12 mouse cellular contexts compared by ENCODE assay signal in genomic region chr4:140981605-140982004, GRCm38 (mm10). TPM values are rescaled to one million over a fixed set of nuclear protein-coding genes. Genes with fewer than 3 reads are reported as not detected.
DNase-seq lines count a peak whose midpoint lies in the region; ATAC-seq and TF ChIP-seq lines count a peak whose summit lies in the region.
"Had no signal": no experiment of that assay in that cellular context is flagged by ENCODE, and none has a peak within 500 bp of the region (broad histone marks: within the 10 kb centered on the region; RNA-seq: fewer than 3 reads in every experiment).

No protein-coding gene starts in this region.

- H3K4me1 ChIP-seq in kidney, adult 2 months (ENCODE audit: control insufficient read depth, insufficient read depth, low read length) = no peaks in the 10 kb centered on the region

- 93% methylated on average over 2 of the region's 2 CpGs for WGBS in kidney, adult 2 months

- H3K4me3 ChIP-seq in kidney, adult 2 months (ENCODE audit: insufficient read depth, low read depth, low read length) = no peak overlapping the region
- H3K4me3 ChIP-seq: embryonic facial prominence, embryonic 10.5 days; forebrain, embryonic 13.5 days; liver, embryonic 15.5 days had no signal

- peak; percentile 49 for TF ChIP-seq CTCF in kidney, adult 2 months (conservative IDR thresholded peaks at IDR 0.05; ENCODE audit: insufficient read depth, insufficient read length, low read depth, low read length)
- peak; percentile 27; the same call in 1 of the 2 replicates for TF ChIP-seq CTCF in brain, embryonic 14.5 days (IDR thresholded peaks at IDR 0.05; ENCODE audit: borderline replicate concordance, extremely low read depth, insufficient read depth, insufficient read length)

- no peaks in the 10 kb centered on the region for H3K27me3 ChIP-seq in kidney, adult 2 months (replicated peaks; ENCODE audit: control insufficient read depth, insufficient read depth, low read length)
- H3K27me3 ChIP-seq: forebrain, embryonic 13.5 days had no signal

- H3K36me3 ChIP-seq in kidney, adult 2 months (ENCODE audit: control insufficient read depth, insufficient read depth, low read length) = no peaks in the 10 kb centered on the region

- ATAC-seq in inflammation-experienced regulatory T-cells, adult 6 months = no peak
- ATAC-seq in megakaryocyte-erythroid progenitor cell, adult 5-6 weeks (replicated peaks; ENCODE audit: low FRiP score, low TSS enrichment, poor library complexity, severe bottlenecking) = no peak
- ATAC-seq: forebrain, embryonic 13.5 days had no signal

- H3K27ac ChIP-seq in kidney, adult 2 months (ENCODE audit: insufficient read depth, low read depth, low read length) = no peak overlapping the region
- H3K27ac ChIP-seq: embryonic facial prominence, embryonic 10.5 days; forebrain, embryonic 13.5 days; liver, embryonic 15.5 days had no signal

- no peak for TF ChIP-seq POLR2A in kidney, adult 2 months (IDR thresholded peaks at IDR 0.05; ENCODE audit: low read depth, low read length)
- TF ChIP-seq POLR2A in brain, embryonic 14.5 days (IDR thresholded peaks at IDR 0.05; ENCODE audit: borderline replicate concordance, extremely low read depth, insufficient read depth, insufficient read length, poor library complexity, severe bottlenecking) = no peak

- peak; percentile 39 for DNase-seq in kidney, adult 2 months
- no peak for DNase-seq in kidney, adult 18-20 months
- peak; percentile 18 for DNase-seq in 3T3-L1 (ENCODE audit: low read depth, low spot score)
- peak; percentile 15 for DNase-seq in CD4-positive helper T cell, adult 2 months (ENCODE audit: low read depth, low spot score)
- no peak for DNase-seq in brain, embryonic 14.5 days (ENCODE audit: low read depth)
- DNase-seq in adrenal gland, adult (ENCODE audit: inconsistent age in 2 of 2, low spot score in 1 of 2) = no peak
- DNase-seq: kidney, adult 11 months had no signal

RNA-seq across cellular contexts. Expression of gene Atp13a2, which starts 5.1 kb away (rescaled TPM):
- polyA plus RNA-seq in kidney, adult 2 months (2012; rRNA removed) = 46.3 and 56.0 TPM in 2 replicates
- 260 and 278 TPM in 2 replicates for polyA plus RNA-seq in brain, embryonic 14.5 days (2012; rRNA removed)
- polyA plus RNA-seq in inflammation-experienced regulatory T-cells, adult 6 months (2017; shearing (Covaris generic)) = 1 to 10 TPM; 3.1 to 5.9 (median 5.6) TPM
- total RNA-seq in megakaryocyte-erythroid progenitor cell, adult 5-6 weeks (2014; fragmentation: Nextera tagmentation) = 24.6 and 25.2 TPM in 2 replicates
- 20.4 and 28.7 TPM in 2 replicates for total RNA-seq in megakaryocyte-erythroid progenitor cell, adult 5-6 weeks (2017)

RNA-seq across cellular contexts. Expression of gene Sdhb, which starts 20.6 kb away (rescaled TPM):
- polyA plus RNA-seq in kidney, adult 2 months (2012; rRNA removed) = 655 and 703 TPM in 2 replicates
- polyA plus RNA-seq in brain, embryonic 14.5 days (2012; rRNA removed) = 213 and 233 TPM in 2 replicates
- 100 to 1,000 TPM; 275 to 381 (median 276) TPM for polyA plus RNA-seq in inflammation-experienced regulatory T-cells, adult 6 months (2017; shearing (Covaris generic))
- total RNA-seq in megakaryocyte-erythroid progenitor cell, adult 5-6 weeks (2014; fragmentation: Nextera tagmentation) = 154 and 177 TPM in 2 replicates
- 99.5 and 128 TPM in 2 replicates for total RNA-seq in megakaryocyte-erythroid progenitor cell, adult 5-6 weeks (2017)

RNA-seq across cellular contexts. Expression of gene Mfap2, which starts 28.6 kb away (rescaled TPM):
- polyA plus RNA-seq in kidney, adult 2 months (2012; rRNA removed) = 14.9 and 18.0 TPM in 2 replicates
- 186 and 220 TPM in 2 replicates for polyA plus RNA-seq in brain, embryonic 14.5 days (2012; rRNA removed)
- polyA plus RNA-seq in inflammation-experienced regulatory T-cells, adult 6 months (2017; shearing (Covaris generic)) = not detected
- total RNA-seq in megakaryocyte-erythroid progenitor cell, adult 5-6 weeks (2014; fragmentation: Nextera tagmentation) = not detected in 2 replicates
- total RNA-seq in megakaryocyte-erythroid progenitor cell, adult 5-6 weeks (2017) = not detected in 2 replicates

Comparison
In these comparisons a context has a peak if more than half of its experiments do, and no peak if none do; other contexts are left out.
1. DNase-seq: peak in kidney, adult 2 months (single experiment), 3T3-L1 (single experiment) and CD4-positive helper T cell, adult 2 months (single experiment); none in kidney, adult 18-20 months (single experiment), brain, embryonic 14.5 days (single experiment) and adrenal gland, adult (0 of 2).
2. RNA of gene Mfap2, which starts 28.6 kb away (polyA plus RNA-seq): 186 to 220 TPM in brain, embryonic 14.5 days and 14.9 to 18.0 TPM in kidney, adult 2 months; not detected in inflammation-experienced regulatory T-cells, adult 6 months; every median in the first group is over 10 times any median in the second.